Mouse (Mus musculus): ENCODE results near the gene Ppm1h. TPM values are rescaled to one million over a fixed set of nuclear protein-coding genes. Genes with fewer than 3 reads are reported as not detected.

The Ppm1h gene
- total RNA-seq, 2 experiments from 2014 or later: 8.1 to 8.3 TPM

- DNase-seq: peak; percentile 57
Observed at GRCm38 (mm10) chr10:122815094-122815493, 136.5 kb downstream of the Ppm1h start.

- DNase-seq: no peak
Observed at GRCm38 (mm10) chr10:122817741-122818140, 139.2 kb downstream of the Ppm1h start.

GRCm38 (mm10) chr10:122819808-122820207, 141.2 kb downstream of the Ppm1h start:
- DNase-seq: no peak

DNA sequence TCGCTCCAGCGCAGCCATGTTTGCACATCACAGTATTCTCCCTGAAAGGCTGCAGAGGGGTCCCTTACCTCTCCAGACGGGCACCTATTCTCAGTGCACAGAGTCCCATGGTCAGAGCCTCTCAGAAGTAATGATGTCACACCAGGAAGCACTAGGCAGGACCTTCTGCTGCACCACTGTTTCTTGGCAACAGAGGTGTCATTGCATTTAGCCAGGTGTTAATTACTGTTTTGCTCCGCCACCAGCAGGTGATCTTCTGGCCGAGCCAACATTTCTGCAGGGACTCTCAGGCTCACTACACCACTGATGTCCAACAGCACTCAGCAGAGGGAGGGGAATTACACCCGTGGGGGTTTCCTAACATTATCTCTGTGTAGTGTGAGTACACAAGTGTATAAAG, 143.0 kb downstream of the Ppm1h start:
- DNase-seq: no peak

DNA sequence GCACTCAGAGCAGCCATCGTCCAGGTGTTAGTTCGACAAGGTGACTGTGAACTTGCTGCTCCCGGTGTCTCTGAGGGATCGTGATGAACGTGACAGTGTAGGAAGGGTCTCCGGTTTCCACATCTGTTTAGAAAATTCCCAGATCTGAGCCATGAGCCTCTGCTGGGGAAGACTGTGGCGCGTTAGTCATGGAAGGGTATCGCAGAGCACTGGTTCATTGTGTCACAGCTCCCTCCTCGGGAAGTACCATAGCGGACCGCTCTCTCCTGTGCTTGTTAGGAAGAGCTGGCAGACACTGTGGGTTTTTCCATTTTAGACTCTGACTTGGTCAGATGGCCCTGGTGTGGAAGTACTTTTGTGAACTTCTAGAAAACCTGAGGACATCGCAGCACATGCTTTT, 145.1 kb downstream of the Ppm1h start:
- no peak for DNase-seq

DNA sequence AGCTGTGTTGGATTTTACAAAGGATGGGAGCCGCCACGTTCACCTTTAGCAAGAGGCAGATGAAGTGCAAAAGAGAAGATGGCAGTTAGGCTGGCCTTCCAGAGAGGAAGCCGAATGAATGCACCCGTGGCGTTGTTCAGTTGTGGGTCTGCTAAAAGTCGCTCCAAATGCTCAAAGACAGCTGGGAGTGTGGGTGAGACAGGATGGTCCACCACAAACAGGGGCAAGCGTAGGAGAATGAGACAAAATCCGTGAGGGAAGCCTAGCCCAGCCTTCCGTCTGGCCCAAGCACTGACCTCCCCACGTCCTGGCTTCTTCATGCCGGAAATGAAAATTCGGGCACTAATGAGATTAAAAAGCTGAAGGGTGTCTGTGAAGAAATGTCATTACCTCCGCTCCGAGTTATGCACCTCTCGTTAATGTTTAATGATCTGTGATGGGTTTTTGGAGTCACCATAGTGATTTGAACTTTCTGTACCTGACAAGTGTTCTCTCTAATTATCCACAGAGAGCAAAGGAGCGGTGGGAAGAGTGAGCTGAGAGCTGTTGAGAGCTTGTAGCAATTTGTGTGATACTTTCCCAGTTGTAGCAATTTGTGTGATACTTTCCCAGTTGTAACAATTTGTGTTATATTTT, 148.3 kb downstream of the Ppm1h start:
- no peak for DNase-seq

DNA sequence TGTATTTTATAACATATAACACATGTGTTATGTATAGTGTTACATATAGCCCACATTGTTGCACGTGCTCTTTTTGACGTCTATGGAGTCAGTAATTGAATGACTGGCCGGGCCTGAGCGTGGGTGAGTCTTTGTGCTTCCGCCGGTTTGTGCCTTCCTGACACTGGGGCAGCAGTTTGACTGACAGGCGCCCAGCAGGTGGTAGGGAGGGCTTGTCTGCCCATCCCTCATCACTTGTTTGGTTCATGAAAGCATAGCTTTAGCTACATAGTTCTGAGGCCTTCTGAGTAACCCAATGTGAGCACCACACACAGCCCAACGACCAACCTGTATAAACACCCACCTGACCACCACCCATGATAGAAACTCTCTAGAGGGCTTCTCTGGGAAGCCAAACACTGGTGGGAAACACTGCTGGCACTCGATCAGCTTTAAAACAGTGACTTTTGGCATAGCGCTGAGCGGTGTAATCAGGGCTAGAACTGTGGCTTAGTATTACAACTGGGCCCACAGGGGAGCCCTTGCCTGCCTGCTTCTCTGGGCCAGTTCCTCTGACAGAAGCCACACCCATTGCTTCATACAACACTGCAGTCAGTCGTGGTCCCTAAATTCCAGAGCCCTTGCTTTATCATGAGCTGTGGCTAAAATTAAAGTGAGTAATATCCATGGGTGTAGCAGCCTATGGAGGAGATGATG, 149.3 kb downstream of the Ppm1h start:
- DNase-seq: no peak

DNA sequence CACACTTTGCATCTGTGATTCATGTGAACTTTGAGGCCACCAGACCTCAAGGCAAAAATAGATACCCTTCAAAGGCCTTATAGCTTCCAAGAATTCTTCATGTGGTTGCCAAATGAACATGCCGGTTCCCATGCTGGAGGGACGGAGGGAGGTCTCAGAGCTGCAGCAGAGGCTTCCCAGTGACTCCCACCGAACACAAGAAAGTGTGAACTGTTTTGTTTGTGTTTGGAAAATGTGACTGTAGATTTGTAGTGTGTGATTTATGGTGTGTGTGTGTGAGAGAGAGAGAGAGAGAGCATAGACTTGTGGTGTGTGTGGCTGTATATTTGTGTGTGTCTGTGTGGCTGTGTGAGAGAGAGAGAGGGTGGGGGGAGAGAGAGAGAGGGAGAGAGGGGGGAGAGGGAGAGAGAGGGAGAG, 151.2 kb downstream of the Ppm1h start:
- peak; percentile 56 for DNase-seq

GRCm38 (mm10) chr10:122830638-122831037, 152.1 kb downstream of the Ppm1h start:
- DNase-seq: no peak

DNA sequence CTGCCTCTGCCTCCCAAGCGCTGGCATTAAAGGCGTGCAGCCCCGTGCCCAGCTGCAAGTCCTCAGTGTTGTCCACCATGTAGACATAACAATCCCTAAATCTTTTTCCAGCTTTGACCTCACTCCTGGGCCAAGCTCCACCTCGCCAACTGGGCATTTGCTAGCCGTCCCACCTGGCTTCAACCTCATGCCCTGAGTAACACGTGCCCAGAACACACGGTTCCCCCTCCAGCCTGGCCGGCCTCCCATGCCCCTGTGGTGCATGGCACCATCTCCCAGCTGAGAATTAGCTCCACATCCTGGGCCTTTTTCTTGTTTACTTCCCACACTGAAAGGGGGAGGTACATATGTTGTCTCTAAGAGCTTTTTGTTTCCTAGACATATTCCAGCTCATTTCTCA, 163.5 kb downstream of the Ppm1h start:
- no peak for DNase-seq

DNA sequence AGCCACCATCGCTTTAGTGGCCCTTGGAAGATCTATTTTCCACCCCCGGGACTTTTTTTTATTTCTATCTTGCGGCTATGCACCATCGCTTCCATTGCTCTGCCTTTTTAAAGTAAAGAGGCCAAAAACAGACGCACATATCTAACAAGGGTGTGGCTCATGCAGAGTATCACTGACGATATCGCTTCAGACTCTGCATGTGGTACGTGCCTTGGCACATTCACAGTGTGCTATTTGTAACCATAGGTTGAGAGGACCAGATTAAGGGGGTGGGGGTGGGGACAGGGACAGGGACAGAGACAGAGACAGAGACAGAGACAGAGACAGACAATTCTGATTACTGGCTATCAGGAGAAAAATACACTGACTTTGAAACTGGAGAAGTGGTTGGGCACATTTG, 164.4 kb downstream of the Ppm1h start:
- DNase-seq: no peak

DNA sequence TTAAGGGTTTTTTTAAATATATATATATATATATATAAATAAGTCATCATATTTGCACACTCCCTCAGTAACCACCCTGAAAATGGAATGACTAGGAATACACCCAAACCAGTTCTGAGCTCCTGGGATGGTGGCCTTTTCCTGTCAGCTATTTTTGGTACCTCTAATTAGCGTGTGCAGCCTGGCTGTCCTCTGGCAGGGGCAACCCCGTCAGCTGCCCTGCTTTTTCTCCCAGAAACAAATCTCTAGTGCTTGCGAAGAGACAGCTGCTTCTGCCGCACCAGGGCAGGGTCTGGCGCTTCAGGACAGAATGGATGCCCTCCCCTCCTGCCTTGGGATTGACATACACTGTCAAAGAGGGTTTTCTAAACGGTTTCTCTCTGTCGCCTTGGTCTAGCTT, 166.9 kb downstream of the Ppm1h start:
- DNase-seq: peak; percentile 51

DNA sequence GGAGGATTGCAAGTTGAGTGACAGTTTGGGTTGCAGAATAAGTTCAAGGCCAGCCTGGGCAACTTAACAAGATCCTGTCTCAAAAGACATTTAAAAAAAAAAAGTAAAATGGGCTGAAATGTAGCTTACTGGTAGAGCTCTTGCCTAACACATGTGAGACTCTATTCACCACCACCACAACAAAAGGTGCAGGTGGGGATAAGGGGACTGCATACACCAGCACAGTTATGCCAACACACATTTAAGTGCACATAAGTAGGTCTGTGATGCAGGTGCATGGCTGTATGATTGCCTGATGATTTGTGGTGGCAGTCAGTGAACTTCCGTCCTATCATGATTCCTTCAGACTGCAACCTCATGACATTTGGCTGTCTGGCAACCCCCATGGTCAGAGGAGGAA, 167.9 kb downstream of the Ppm1h start:
- DNase-seq: no peak

GRCm38 (mm10) chr10:122848020-122848457, 169.5 kb downstream of the Ppm1h start:
- DNase-seq: no peak

GRCm38 (mm10) chr10:122851267-122852160, 173.0 kb downstream of the Ppm1h start:
- peak; percentile 45 for DNase-seq

- peak; percentile 40 for DNase-seq
Observed at GRCm38 (mm10) chr10:122854571-122854970, 176.0 kb downstream of the Ppm1h start.

DNA sequence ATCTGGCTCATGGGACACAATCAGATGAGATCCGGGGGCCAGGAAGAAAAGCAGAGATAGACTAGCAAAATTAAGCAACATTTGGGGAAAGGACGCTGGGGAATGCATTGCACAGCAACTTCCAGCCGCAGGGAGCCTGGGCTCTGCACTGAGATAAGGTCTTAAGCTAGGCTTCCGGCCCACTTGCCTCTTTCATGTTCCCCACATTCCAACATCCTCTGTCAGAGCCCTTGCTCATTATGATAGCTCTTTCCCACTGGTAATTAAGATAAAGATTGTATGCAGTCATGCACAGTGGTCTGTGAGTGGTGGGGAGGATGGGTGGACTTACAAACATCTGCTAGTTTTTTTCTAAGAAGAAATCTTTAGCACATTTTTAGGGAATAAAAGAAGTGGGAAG, 176.6 kb downstream of the Ppm1h start:
- DNase-seq: peak; percentile 30

GRCm38 (mm10) chr10:122856040-122856764, 177.6 kb downstream of the Ppm1h start:
- DNase-seq: peak; percentile 29

- DNase-seq: no peak
Observed at GRCm38 (mm10) chr10:122857155-122857554, 178.6 kb downstream of the Ppm1h start.

- no peak for DNase-seq
Observed at GRCm38 (mm10) chr10:122858904-122859641, 180.5 kb downstream of the Ppm1h start.

DNA sequence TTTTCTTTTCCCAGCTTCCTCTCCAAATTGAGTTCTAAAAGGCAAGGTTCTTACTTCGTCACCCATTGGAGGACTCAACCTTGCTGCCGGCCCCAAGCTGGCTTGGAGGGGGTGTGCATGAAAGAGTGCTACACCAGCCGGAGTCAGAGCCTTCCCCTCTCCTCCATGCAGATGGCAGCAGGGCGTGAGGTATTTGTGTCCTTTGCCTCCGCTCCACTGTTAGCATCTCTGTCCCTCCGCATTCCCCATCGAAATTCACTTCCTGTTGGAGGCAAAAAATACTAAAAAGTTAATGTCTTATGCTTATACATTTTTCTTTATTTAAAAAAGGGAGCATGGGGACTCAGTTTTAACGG, 181.1 kb downstream of the Ppm1h start:
- peak; percentile 17 for DNase-seq

- no peak for DNase-seq
Observed at GRCm38 (mm10) chr10:122860076-122860475, 181.5 kb downstream of the Ppm1h start.
